Mouse (Mus musculus): ENCODE measurements at regions not wholly inside any gene's neighbourhood (a gene's known extent, or its start where the extent isn't known, plus 50 kb on each side); places are given as distances from the start of the nearest gene placed in this dataset.
A peak's percentile ranks its signal among the peaks of the same experiment; 100 is the strongest.

DNA sequence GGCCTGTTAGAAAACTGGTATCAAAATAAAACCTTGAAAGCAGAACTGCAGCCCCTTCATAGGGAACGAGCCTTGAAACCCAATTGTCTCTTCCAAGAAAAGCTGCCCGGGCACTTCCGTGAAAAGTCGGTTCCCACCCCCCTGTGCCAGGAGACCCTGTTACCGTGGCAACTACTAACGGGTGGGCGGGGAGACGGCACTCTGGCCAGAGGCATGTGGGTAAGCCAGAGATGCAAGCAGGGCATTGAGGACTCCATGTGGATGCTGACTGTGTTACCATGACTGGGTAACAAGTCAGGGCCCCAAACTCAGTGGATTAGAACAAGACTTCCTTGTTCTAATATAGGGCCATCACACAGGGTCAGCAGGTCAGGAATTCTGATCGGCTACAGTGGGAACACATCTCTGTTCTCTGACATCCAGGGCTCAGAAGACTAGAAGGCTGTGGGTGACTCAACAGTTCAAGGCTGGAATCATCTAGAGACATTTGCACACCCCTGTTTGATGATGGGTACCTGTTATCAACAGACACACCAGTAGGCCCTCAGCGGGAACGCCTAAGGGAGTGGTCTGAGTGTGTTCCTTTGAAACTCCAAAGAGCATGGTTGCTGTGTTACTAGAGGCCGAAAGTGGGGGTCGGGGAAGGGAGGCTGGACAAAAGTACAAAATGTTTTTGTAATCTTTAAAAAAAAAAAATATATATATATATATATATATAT is 236.9 kb upstream of the Sdk2 start:
- WGBS: 45% methylated on average over 13 of the region's 13 CpGs
- Histone ChIP-seq H3K27me3 (ENCODE audit: control insufficient read depth, insufficient read depth, low read length) (no peaks in the 10 kb centered on the region), H3K27ac (ENCODE audit: low read depth, low read length) (no peak overlapping the region), H3K9ac (ENCODE audit: low read length) (no peak overlapping the region; the same call in 1 of the 2 replicates), H3K4me1 (replicated peaks; ENCODE audit: control insufficient read depth, insufficient read depth, low read length) (peaks cover 5% of the 10 kb centered on the region; the same call in 1 of the 2 replicates), H3K4me3 (ENCODE audit: low read depth, low read length) (no peak overlapping the region), H3K9me3 (ENCODE audit: control insufficient read depth, low read length) (no peaks in the 10 kb centered on the region), H3K4me2 (ENCODE audit: low read depth, low read length, severe bottlenecking) (0 out of 2 replicates have a peak overlapping the region, but pooled peaks have one; percentile 18), H3K36me3 (ENCODE audit: control insufficient read depth, insufficient read depth, low read length) (no peaks in the 10 kb centered on the region)
- 0 out of 2 replicates have a peak, but pooled peaks have one; percentile 51 for ATAC-seq (replicated peaks; ENCODE audit: low FRiP score)
- DNase-seq (ENCODE audit: low spot score): peak; percentile 75

DNA sequence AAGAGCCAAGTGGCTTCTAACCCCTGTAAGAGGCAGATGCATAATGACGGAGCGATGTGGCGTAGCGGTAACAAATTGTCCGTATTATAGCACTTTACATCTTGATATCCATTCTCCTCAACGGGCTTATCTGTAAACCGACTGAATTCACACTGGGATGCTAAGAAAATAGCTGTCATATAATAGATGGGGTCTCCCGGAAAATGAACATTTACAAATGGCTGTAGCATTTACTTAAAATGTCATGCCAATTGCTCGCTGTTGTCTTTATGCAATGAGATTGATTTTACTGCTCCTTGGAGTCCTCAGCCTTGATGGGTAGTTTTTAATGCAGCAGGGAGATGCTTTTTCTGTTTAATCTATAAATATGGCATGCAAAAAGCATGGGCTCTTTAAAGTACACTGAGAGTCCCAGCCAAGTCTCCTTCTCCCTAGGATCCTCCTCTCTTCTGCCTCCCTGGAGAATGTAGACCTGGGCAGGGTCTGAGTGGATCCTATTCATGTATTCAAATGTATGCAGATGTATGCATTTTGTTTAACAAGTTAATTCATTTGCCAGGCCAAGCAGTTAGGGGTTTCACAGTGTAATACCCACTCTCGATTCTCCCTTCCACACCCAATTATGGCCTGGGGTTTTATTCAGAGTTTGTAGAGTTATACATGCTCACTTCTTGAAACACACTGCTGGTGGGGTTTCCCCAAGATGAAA is 233.9 kb upstream of the Sdk2 start:
- no peak for DNase-seq (ENCODE audit: low spot score)
- Histone ChIP-seq H3K27ac (ENCODE audit: low read depth, low read length) (no peak overlapping the region), H3K4me2 (ENCODE audit: low read depth, low read length, severe bottlenecking) (no peak overlapping the region), H3K36me3 (ENCODE audit: control insufficient read depth, insufficient read depth, low read length) (no peaks in the 10 kb centered on the region), H3K9ac (ENCODE audit: low read length) (no peak overlapping the region), H3K27me3 (ENCODE audit: control insufficient read depth, insufficient read depth, low read length) (no peaks in the 10 kb centered on the region), H3K4me3 (ENCODE audit: low read depth, low read length) (no peak overlapping the region), H3K4me1 (replicated peaks; ENCODE audit: control insufficient read depth, insufficient read depth, low read length) (peaks cover 5% of the 10 kb centered on the region; the same call in 1 of the 2 replicates), H3K9me3 (ENCODE audit: control insufficient read depth, low read length) (no peaks in the 10 kb centered on the region)
- 83% methylated on average over 10 of the region's 10 CpGs for WGBS
- ATAC-seq (replicated peaks; ENCODE audit: low FRiP score): no peak

DNA sequence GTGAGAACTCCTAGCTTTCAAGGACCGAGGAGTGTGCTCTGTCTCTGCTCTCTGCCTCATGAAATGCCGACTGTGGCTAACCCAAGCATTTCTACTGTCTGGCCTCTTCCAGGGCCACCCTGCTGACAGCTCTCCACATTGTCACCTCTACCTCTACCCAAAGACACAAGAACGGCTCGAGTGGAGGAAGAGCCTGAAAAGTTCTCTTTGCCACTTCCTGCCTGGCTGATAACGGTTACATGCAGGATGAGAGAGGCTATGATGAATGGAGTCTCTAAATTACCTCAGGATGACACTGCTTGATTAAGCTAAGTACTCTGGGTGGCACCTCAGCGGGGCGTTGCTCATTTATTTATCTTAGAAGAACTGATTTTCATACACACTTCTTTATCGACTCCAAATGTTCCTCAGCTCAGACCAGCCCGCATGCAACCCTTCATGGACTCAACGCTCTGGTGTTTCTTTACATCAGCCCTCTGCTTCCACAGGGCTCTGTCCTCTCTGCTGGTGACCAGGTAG is 230.0 kb upstream of the Sdk2 start:
- H3K36me3 ChIP-seq (ENCODE audit: control insufficient read depth, insufficient read depth, low read length): no peaks in the 10 kb centered on the region
- no peak for DNase-seq (ENCODE audit: low spot score)

DNA sequence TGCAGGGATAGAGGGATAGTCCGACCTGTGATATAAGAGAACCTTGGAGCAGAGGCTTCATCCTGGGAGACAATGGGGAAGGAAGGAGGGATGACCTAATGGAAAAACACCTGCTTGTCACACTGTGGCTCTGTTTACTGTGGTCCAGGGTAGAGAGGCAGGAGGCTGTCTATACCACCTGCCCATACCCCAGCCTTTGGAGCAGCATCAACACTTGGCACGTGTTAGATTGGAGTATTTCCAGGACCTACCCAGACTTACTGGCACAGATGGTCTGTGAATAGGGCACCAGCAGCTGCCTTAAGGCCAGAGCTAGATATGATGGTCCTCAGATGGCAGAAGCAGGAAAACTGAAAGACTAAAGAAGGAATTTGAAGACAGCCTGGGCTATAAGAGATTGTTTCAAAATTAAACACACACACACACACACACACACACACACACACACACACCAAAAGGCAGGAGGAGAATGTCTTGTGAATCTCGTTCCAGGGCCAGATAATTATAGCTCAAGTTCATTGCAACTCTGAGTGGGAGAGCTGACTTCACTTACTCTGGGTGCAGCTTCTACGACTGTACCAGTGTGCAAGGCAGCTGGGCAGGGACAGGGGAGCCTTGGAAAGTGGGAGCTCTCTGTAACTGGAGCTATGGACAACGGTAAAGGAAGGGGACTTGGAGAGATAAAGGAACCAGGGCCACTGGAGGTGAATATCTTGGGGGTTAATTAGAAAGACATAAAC is 227.8 kb upstream of the Sdk2 start:
- WGBS: 74% methylated on average over 5 of the region's 5 CpGs
- Histone ChIP-seq H3K4me3 (ENCODE audit: low read depth, low read length) (no peak overlapping the region), H3K27ac (ENCODE audit: low read depth, low read length) (no peak overlapping the region), H3K9me3 (ENCODE audit: control insufficient read depth, low read length) (no peaks in the 10 kb centered on the region), H3K4me1 (replicated peaks; ENCODE audit: control insufficient read depth, insufficient read depth, low read length) (no peaks in the 10 kb centered on the region; the same call in 1 of the 2 replicates), H3K36me3 (ENCODE audit: control insufficient read depth, insufficient read depth, low read length) (no peaks in the 10 kb centered on the region), H3K4me2 (ENCODE audit: low read depth, low read length, severe bottlenecking) (no peak overlapping the region), H3K27me3 (ENCODE audit: control insufficient read depth, insufficient read depth, low read length) (no peaks in the 10 kb centered on the region), H3K9ac (ENCODE audit: low read length) (no peak overlapping the region)
- no peak for DNase-seq (ENCODE audit: low spot score)
- no peak for ATAC-seq (replicated peaks; ENCODE audit: low FRiP score)

More for the DNA sequence above, 230.0 kb upstream of the Sdk2 start:
- H3K9me3 ChIP-seq (ENCODE audit: control insufficient read depth, low read length): no peaks in the 10 kb centered on the region
- no peaks in the 10 kb centered on the region; the same call in 1 of the 2 replicates for H3K4me1 ChIP-seq (replicated peaks; ENCODE audit: control insufficient read depth, insufficient read depth, low read length)
- no peak for ATAC-seq (replicated peaks; ENCODE audit: low FRiP score)
- 88% methylated on average over 10 of the region's 10 CpGs for WGBS
- H3K27me3 ChIP-seq (ENCODE audit: control insufficient read depth, insufficient read depth, low read length): no peaks in the 10 kb centered on the region
- no peak overlapping the region for H3K9ac ChIP-seq (ENCODE audit: low read length)
- H3K4me3 ChIP-seq (ENCODE audit: low read depth, low read length): no peak overlapping the region
- H3K27ac ChIP-seq (ENCODE audit: low read depth, low read length): no peak overlapping the region
- H3K4me2 ChIP-seq (ENCODE audit: low read depth, low read length, severe bottlenecking): no peak overlapping the region

DNA sequence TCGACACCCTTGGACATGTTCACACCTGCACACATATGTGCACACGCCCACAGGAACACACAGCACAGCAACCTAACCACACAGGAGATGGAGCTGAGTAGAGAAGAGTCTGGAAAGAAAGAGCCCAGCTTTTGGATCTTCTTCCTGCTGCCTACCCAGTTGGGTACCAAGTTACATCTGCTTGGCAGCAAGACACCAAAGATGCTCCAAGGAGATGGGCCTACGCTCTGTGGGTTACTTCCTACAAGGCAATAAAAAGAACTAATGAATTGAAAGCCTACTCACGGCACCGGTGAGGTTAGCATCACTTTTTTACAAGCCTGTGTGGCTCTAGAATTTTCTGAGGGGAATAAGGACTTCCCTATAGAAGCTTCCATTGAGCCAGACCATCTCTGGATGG is 224.4 kb upstream of the Sdk2 start:
- Histone ChIP-seq H3K4me1 (replicated peaks; ENCODE audit: control insufficient read depth, insufficient read depth, low read length) (no peaks in the 10 kb centered on the region; the same call in 1 of the 2 replicates), H3K9ac (ENCODE audit: low read length) (no peak overlapping the region), H3K27me3 (ENCODE audit: control insufficient read depth, insufficient read depth, low read length) (no peaks in the 10 kb centered on the region), H3K36me3 (ENCODE audit: control insufficient read depth, insufficient read depth, low read length) (no peaks in the 10 kb centered on the region), H3K4me2 (ENCODE audit: low read depth, low read length, severe bottlenecking) (no peak overlapping the region), H3K27ac (ENCODE audit: low read depth, low read length) (no peak overlapping the region), H3K9me3 (ENCODE audit: control insufficient read depth, low read length) (no peaks in the 10 kb centered on the region), H3K4me3 (ENCODE audit: low read depth, low read length) (no peak overlapping the region)
- ATAC-seq (replicated peaks; ENCODE audit: low FRiP score) (no peak), DNase-seq (ENCODE audit: low spot score) (no peak)
- 88% methylated on average over 5 of the region's 5 CpGs for WGBS

DNA sequence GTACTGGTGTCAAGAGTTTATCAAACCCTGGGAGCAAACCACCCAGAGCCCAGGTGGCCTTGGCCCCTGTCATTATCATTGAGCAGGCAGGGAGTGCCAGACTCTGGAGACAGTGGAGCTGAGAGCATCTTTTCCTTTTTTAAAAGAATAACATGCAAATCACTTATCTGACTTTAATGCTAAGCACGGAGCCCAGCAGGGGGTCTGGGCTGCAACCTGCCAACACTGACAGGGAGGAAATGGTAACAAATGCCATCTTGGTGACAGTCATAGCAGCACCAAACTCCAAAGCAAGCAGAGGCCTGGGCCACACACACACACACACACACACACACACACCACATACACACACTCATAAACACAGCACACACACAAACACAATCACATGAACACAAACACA is 223.1 kb upstream of the Sdk2 start:
- DNase-seq (ENCODE audit: low spot score): no peak
- no peak overlapping the region for H3K27ac ChIP-seq (ENCODE audit: low read depth, low read length)
- H3K4me2 ChIP-seq (ENCODE audit: low read depth, low read length, severe bottlenecking): no peak overlapping the region
- no peaks in the 10 kb centered on the region; the same call in 1 of the 2 replicates for H3K4me1 ChIP-seq (replicated peaks; ENCODE audit: control insufficient read depth, insufficient read depth, low read length)
- ATAC-seq (replicated peaks; ENCODE audit: low FRiP score): no peak
- 95% methylated on average over 1 of the region's 1 CpGs for WGBS
- no peak overlapping the region for H3K9ac ChIP-seq (ENCODE audit: low read length)
- no peak overlapping the region for H3K4me3 ChIP-seq (ENCODE audit: low read depth, low read length)
- H3K9me3 ChIP-seq (ENCODE audit: control insufficient read depth, low read length): no peaks in the 10 kb centered on the region
- no peaks in the 10 kb centered on the region for H3K36me3 ChIP-seq (ENCODE audit: control insufficient read depth, insufficient read depth, low read length)
- H3K27me3 ChIP-seq (ENCODE audit: control insufficient read depth, insufficient read depth, low read length): no peaks in the 10 kb centered on the region

DNA sequence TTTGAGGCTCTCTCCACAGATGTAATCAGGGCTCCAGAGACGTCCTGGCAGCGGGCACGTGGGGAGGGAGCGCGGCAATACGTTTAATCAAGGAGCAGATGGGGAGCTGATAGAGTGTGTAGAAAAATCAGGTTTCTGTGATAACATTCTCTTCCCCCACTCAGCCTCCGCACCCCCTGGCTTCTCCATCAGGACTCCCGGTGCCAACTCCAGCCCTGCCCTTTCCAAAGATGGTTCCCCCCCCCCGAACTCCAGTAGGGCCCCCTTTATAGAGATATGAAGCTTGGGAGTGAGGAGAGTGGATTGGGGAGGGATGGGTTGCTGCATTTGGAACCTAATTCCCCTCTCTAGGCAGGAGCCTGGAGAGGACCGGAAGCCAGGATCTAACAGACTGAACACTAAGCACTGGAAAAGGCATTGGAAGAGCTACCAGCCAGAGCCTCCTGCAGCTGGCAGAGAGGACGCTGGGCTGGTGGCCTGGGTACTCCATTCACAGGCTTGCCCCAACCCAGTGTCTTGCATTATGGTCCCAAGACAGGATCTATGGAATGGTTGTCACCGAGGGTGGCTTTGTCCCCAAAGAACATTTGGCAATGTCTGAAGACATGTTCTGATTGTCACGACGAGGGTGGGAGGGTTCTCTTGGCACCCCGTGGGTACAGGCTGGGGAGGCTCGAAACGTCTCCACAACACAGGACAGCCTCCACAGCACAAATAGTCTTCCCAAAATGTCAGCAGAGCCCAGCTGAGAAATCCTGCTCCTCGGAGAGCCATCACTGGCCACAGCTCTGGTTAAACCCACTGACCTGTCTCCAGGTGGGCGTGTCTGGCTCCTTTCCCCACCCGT is 218.2 kb upstream of the Sdk2 start:
- WGBS: 88% methylated on average over 20 of the region's 20 CpGs
- no peaks in the 10 kb centered on the region for H3K27me3 ChIP-seq (ENCODE audit: control insufficient read depth, insufficient read depth, low read length)
- no peak overlapping the region for H3K4me3 ChIP-seq (ENCODE audit: low read depth, low read length)
- DNase-seq (ENCODE audit: low spot score): no peak
- no peak overlapping the region for H3K4me2 ChIP-seq (ENCODE audit: low read depth, low read length, severe bottlenecking)
- ATAC-seq (replicated peaks; ENCODE audit: low FRiP score): no peak
- no peak overlapping the region for H3K27ac ChIP-seq (ENCODE audit: low read depth, low read length)
- H3K9me3 ChIP-seq (ENCODE audit: control insufficient read depth, low read length): no peaks in the 10 kb centered on the region
- no peak overlapping the region for H3K9ac ChIP-seq (ENCODE audit: low read length)
- no peaks in the 10 kb centered on the region for H3K36me3 ChIP-seq (ENCODE audit: control insufficient read depth, insufficient read depth, low read length)
- H3K4me1 ChIP-seq (replicated peaks; ENCODE audit: control insufficient read depth, insufficient read depth, low read length): no peaks in the 10 kb centered on the region

DNA sequence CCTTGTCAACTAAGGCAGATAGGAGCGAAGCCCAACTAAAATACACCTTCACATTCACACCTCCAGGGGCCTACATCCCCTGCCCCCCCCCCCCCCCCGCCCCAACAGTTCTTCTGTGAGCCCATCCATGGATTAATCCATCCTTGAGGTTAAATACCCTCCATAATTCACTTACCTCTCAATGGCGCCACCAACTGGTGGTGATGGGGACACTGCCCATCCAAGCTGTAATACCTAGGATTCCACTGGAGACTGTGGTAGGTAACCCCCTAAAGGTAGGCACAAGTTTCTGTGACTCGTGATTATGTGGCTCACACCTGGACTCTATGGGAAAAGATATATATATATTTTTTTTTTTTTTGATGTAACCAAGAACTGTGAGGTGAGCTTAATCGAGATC is 216.4 kb upstream of the Sdk2 start:
- Histone ChIP-seq H3K9ac (ENCODE audit: low read length) (no peak overlapping the region), H3K9me3 (ENCODE audit: control insufficient read depth, low read length) (no peaks in the 10 kb centered on the region), H3K27me3 (ENCODE audit: control insufficient read depth, insufficient read depth, low read length) (no peaks in the 10 kb centered on the region), H3K4me3 (ENCODE audit: low read depth, low read length) (no peak overlapping the region), H3K27ac (ENCODE audit: low read depth, low read length) (no peak overlapping the region), H3K36me3 (ENCODE audit: control insufficient read depth, insufficient read depth, low read length) (no peaks in the 10 kb centered on the region), H3K4me2 (ENCODE audit: low read depth, low read length, severe bottlenecking) (no peak overlapping the region), H3K4me1 (replicated peaks; ENCODE audit: control insufficient read depth, insufficient read depth, low read length) (no peaks in the 10 kb centered on the region)
- DNase-seq (ENCODE audit: low spot score) (peak; percentile 64), ATAC-seq (replicated peaks; ENCODE audit: low FRiP score) (no peak)
- WGBS: 55% methylated on average over 4 of the region's 5 CpGs

All from forebrain, embryonic 11.5 days (tissue).